Mouse (Mus musculus) small intestine, adult 2 months (tissue): Measurements from ENCODE around the gene Pfn4.

ENCODE experiments used
- CTCF ChIP-seq: fragments of 200-500 bp; IDR thresholded peaks from 2 replicates; pipeline ENCODE4 v1.5.1; 2012; ENCODE audit warnings: low read depth, mild to moderate bottlenecking, control low read depth, inconsistent platforms, low read length, moderate library complexity, mixed read lengths; ENCODE audit not compliant: insufficient replicate concordance, insufficient read length; ENCODE audit errors: extremely low read depth
- POLR2A ChIP-seq: fragments of 200-500 bp; IDR thresholded peaks from 2 replicates; pipeline ENCODE4 v1.6.1; 2012; ENCODE audit warnings: low read depth, mild to moderate bottlenecking, control low read depth, inconsistent platforms, low read length, moderate library complexity

- no peak for TF ChIP-seq CTCF
- TF ChIP-seq POLR2A = no peak
Observed at GRCm38 (mm10) chr12:4777734-4778133, 8.9 kb downstream of the Pfn4 start.
